In the genomic region with DNA sequence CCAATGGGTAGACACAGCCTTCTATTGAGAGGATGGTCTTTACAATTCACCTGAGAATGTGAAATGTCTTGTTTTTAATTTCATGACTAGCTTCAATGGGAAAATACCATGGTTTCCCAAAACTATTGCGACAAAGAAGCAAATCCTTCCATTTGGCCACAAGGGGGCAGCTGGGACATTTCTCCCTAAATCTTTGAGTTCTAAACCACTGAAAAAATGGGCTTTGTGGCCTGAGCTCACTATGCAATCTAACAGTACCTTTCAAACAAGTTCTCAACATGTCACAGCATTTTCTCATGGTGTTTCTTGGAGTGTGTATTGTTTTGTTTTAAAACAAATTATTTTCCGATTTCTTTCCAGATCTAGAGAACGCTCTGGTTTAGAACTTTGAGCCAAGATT, we compare ENCODE assay signal across 8 mouse cellular contexts. TPM values are rescaled to one million over a fixed set of nuclear protein-coding genes. Genes with fewer than 3 reads are reported as not detected.
DNase-seq lines count a peak whose midpoint lies in the region.

No protein-coding gene starts in this region.

- no peak overlapping the region for H3K27ac ChIP-seq in heart, embryonic 10.5 days

- H3K27me3 ChIP-seq in heart, embryonic 10.5 days (ENCODE audit: insufficient read depth, poor library complexity, severe bottlenecking): no peaks in the 10 kb centered on the region

- no peaks in the 10 kb centered on the region for H3K9me3 ChIP-seq in heart, embryonic 10.5 days

- H3K4me1 ChIP-seq in heart, embryonic 10.5 days: 0 out of 2 replicates have a peak, but pooled peaks cover 3% of the 10 kb centered on the region

- 55% methylated on average over 3 of the region's 3 CpGs for WGBS in heart, embryonic 10.5 days

- no peaks in the 10 kb centered on the region for H3K36me3 ChIP-seq in heart, embryonic 10.5 days

- H3K4me3 ChIP-seq in heart, embryonic 10.5 days: no peak overlapping the region

- intact Hi-C loops in left cerebral cortex, postnatal 25 days (cut with DNase I): no loop called here

- DNase-seq in heart, adult 8-10 months (ENCODE audit: low spot score): peak; percentile 21
- DNase-seq in heart, embryonic 10.5 days (ENCODE audit: low spot score): no peak
- peak; percentile 55 for DNase-seq in testis, postnatal 10 days (ENCODE audit: low spot score)
- DNase-seq in testis, postnatal 14 days (ENCODE audit: low spot score): no peak
- DNase-seq in embryo, embryonic 10.5 days (ENCODE audit: low spot score): peak; percentile 82
- DNase-seq in left cerebral cortex, postnatal 25 days (ENCODE audit: low spot score in 2 of 2): peak; percentile 19 to 30
- no peak for DNase-seq in T-cell, adult 2 months (ENCODE audit: low spot score)
- DNase-seq in urinary bladder, postnatal 10 days (ENCODE audit: low spot score): no peak

RNA-seq across cellular contexts. Expression of a gene that starts 44.3 kb away (rescaled TPM):
- total RNA-seq in heart, adult 8-10 months (2022): 10 to 100 TPM; 15.0 to 25.1 (median 24.3) TPM
- polyA plus RNA-seq in heart, embryonic 10.5 days (2016; fragmentation: Nextera tagmentation; extraction: Ambion mirVana): 17.4 and 24.5 TPM in 2 replicates
- 1 to 10 TPM; 6.5 to 8.1 TPM for total RNA-seq in left cerebral cortex, postnatal 25 days (2021)

Comparison
In these comparisons a context has a peak if more than half of its experiments do, and no peak if none do; other contexts are left out.
1. DNase-seq: peak in heart, adult 8-10 months (single experiment), testis, postnatal 10 days (single experiment), embryo, embryonic 10.5 days (single experiment) and left cerebral cortex, postnatal 25 days (2 of 2); none in heart, embryonic 10.5 days (single experiment), testis, postnatal 14 days (single experiment), T-cell, adult 2 months (single experiment) and urinary bladder, postnatal 10 days (single experiment).